Mouse (Mus musculus) midbrain, embryonic 10.5 days (tissue): ENCODE results near the gene Meis1. TPM values are rescaled to one million over a fixed set of nuclear protein-coding genes. Genes with fewer than 3 reads are reported as not detected.

ENCODE experiments used
- DNase-seq: peaks from one replicate; pipeline ENCODE4 v3.0.0-alpha.2; 2017; ENCODE audit warnings: low spot score
- H3K27ac ChIP-seq: fragments of 300-500 bp; sonication (generic); replicated peaks from 2 replicates; pipeline ENCODE4 v1.5.1; 2016; ENCODE audit warnings: mild to moderate bottlenecking
- H3K27me3 ChIP-seq: fragments of 300-500 bp; sonication (generic); 2 replicates; pipeline ENCODE4 v1.6.1; 2016; ENCODE audit warnings: low read depth, mild to moderate bottlenecking; ENCODE audit not compliant: poor library complexity, severe bottlenecking
- H3K36me3 ChIP-seq: fragments of 300-500 bp; sonication (generic); 2 replicates; pipeline ENCODE4 v1.6.1; 2016; ENCODE audit warnings: mild to moderate bottlenecking, moderate library complexity
- H3K4me1 ChIP-seq: fragments of 300-500 bp; sonication (generic); 2 replicates; pipeline ENCODE4 v1.6.1; 2016
- H3K4me3 ChIP-seq: fragments of 300-500 bp; sonication (generic); 2 replicates; pipeline ENCODE4 v1.5.1; 2016; ENCODE audit warnings: mild to moderate bottlenecking, moderate library complexity
- H3K9me3 ChIP-seq: fragments of 300-500 bp; sonication (generic); replicated peaks from 2 replicates; pipeline ENCODE4 v1.6.1; 2016; ENCODE audit warnings: mild to moderate bottlenecking
- WGBS: fragments of 180-500 bp; shearing (Covaris S2); methylation state at CpG from one replicate; pipeline ENCODE4 v1.1.7; 2016; 5-methylcytosine and 5-hydroxymethylcytosine counted together
- polyA plus RNA-seq: library from polyadenylated mRNA; unstranded; fragments of >200 nt; fragmentation: Nextera tagmentation; extraction: Ambion mirVana; gene quantifications from 2 replicates; pipeline ENCODE4 v1.2.1, GENCODE M21; 2016

Meis1 gene
- polyA plus RNA-seq, 1 experiment from 2014 or later, result 48.0 TPM

DNA sequence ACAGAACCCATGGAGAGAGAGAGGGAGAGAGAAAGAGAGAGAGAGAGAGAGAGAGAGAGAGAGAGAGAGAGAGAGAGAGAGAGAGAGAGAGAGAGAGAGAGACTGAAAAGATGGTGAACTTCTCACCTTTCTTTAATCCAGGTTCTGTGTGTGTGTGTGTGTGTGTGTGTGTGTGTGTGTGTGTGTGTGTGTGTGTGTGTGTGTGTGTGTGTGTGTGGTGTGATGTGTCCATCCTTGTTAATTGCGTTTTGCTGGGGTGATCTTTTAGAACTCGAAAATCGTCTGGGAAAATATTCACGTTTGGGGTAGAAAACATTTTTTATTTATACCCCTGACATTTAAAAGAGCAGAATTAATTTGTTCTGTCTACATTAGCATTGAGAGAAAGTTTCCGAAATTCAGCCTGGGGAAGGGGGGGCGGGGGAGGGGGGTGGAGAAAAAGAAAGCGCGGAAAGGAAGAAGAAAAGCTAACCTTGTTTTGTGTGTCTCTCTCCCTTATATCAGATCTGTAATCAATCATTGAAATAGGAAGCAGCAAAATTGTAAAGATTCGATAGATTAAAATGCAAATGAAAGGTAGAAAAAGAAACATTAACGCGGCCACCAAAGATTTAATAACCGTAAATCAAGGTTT, 146.6 kb downstream of the Meis1 start:
- no peak for DNase-seq
- no peak overlapping the region for H3K27ac ChIP-seq
- no peaks in the 10 kb centered on the region for H3K36me3 ChIP-seq
- no peaks in the 10 kb centered on the region for H3K9me3 ChIP-seq
- peaks cover 56% of the 10 kb centered on the region for H3K4me1 ChIP-seq
- H3K27me3 ChIP-seq, result peaks cover 98% of the 10 kb centered on the region
- 3% methylated on average over 12 of the region's 12 CpGs for WGBS
- H3K4me3 ChIP-seq, result peak overlapping the region; percentile 54

GRCm38 (mm10) chr11:18871170-18872081, 147.4 kb downstream of the Meis1 start:
- peak overlapping the region; percentile 54 for H3K4me3 ChIP-seq
- H3K27ac ChIP-seq, result peak overlapping the region; percentile 55; the same call in 1 of the 2 replicates
- under 1% methylated on average over 58 of the region's 58 CpGs for WGBS
- H3K36me3 ChIP-seq, result no peaks in the 10 kb centered on the region
- H3K9me3 ChIP-seq, result no peaks in the 10 kb centered on the region
- peaks cover 99% of the 10 kb centered on the region for H3K27me3 ChIP-seq
- DNase-seq, result peak; percentile 71
- H3K4me1 ChIP-seq, result peaks cover 48% of the 10 kb centered on the region

DNA sequence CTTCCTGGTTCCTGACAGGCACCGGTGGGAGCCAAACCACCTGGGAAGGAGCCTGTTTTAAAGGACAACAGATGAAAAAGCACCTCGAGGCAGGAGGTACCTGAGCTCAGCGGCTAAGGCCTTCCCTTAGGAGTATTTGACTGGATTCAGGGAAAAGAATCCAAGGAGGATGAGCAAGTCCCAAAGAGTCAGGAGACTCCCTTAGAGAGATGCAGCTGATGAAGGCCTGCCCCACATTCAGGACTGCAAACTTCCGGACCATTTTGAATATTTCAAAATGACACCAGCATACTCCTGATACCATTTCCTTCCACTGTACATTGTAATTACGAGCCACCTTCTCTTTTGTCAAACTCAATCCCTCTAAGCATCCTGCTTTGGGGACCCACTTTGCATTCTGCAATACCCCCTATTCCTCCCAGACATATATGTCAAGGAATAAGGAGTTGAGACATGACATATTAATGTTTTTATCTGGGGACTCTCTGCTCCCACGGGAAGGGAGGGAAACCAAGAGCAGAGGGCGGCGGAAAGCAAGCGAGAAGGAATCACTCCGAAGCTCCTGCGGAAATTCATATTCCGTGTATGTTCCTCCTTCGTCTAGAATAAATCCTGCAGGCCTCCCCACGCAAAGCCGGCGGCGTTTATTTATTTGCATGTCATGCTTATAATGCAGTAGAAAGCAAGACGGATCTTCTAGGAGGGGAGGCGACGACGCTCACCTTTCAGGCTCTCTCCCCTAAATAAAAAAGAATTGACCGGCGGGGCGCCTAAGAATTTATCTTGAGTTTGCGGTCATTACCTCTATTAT, 148.5 kb downstream of the Meis1 start:
- DNase-seq, result peak; percentile 30
- no peak overlapping the region for H3K27ac ChIP-seq
- WGBS, result 1% methylated on average over 25 of the region's 25 CpGs
- H3K9me3 ChIP-seq, result no peaks in the 10 kb centered on the region
- H3K4me1 ChIP-seq, result peaks cover 37% of the 10 kb centered on the region
- H3K27me3 ChIP-seq, result peaks cover 93% of the 10 kb centered on the region
- H3K4me3 ChIP-seq, result peak overlapping the region; percentile 26
- no peaks in the 10 kb centered on the region for H3K36me3 ChIP-seq

- Histone ChIP-seq H3K4me1 (peaks cover 29% of the 10 kb centered on the region), H3K36me3 (no peaks in the 10 kb centered on the region), H3K27ac (no peak overlapping the region), H3K9me3 (no peaks in the 10 kb centered on the region), H3K27me3 (peaks cover 85% of the 10 kb centered on the region), H3K4me3 (no peak overlapping the region)
- WGBS, result 17% methylated on average over 6 of the region's 6 CpGs
- DNase-seq, result no peak
Measured at GRCm38 (mm10) chr11:18869429-18869969, 149.3 kb downstream of the Meis1 start.

GRCm38 (mm10) chr11:18867665-18868064, 151.1 kb downstream of the Meis1 start:
- no peak for DNase-seq
- Histone ChIP-seq H3K27me3 (peaks cover 67% of the 10 kb centered on the region), H3K27ac (no peak overlapping the region), H3K4me1 (peaks cover 21% of the 10 kb centered on the region), H3K36me3 (no peaks in the 10 kb centered on the region), H3K4me3 (no peak overlapping the region), H3K9me3 (no peaks in the 10 kb centered on the region; the same call in 1 of the 2 replicates)
- 82% methylated on average over 2 of the region's 2 CpGs for WGBS

GRCm38 (mm10) chr11:18866198-18866836, 152.5 kb downstream of the Meis1 start:
- H3K27me3 ChIP-seq, result peaks cover 53% of the 10 kb centered on the region
- H3K27ac ChIP-seq, result no peak overlapping the region
- H3K9me3 ChIP-seq, result no peaks in the 10 kb centered on the region; the same call in 1 of the 2 replicates
- H3K4me3 ChIP-seq, result no peak overlapping the region
- H3K36me3 ChIP-seq, result no peaks in the 10 kb centered on the region
- peaks cover 13% of the 10 kb centered on the region for H3K4me1 ChIP-seq
- no peak for DNase-seq
- 68% methylated on average over 6 of the region's 6 CpGs for WGBS

GRCm38 (mm10) chr11:18850772-18851171, 168.0 kb downstream of the Meis1 start:
- Histone ChIP-seq H3K36me3 (no peaks in the 10 kb centered on the region), H3K27ac (no peak overlapping the region), H3K27me3 (no peaks in the 10 kb centered on the region), H3K9me3 (no peaks in the 10 kb centered on the region), H3K4me1 (no peaks in the 10 kb centered on the region), H3K4me3 (no peak overlapping the region)
- 88% methylated on average over 4 of the region's 4 CpGs for WGBS
- DNase-seq, result no peak

- Histone ChIP-seq H3K4me1 (no peaks in the 10 kb centered on the region), H3K27ac (no peak overlapping the region), H3K9me3 (no peaks in the 10 kb centered on the region), H3K4me3 (no peak overlapping the region), H3K27me3 (no peaks in the 10 kb centered on the region), H3K36me3 (no peaks in the 10 kb centered on the region)
- WGBS, result 88% methylated on average over 3 of the region's 3 CpGs
- no peak for DNase-seq
Measured at GRCm38 (mm10) chr11:18847650-18848049, 171.1 kb downstream of the Meis1 start.

DNA sequence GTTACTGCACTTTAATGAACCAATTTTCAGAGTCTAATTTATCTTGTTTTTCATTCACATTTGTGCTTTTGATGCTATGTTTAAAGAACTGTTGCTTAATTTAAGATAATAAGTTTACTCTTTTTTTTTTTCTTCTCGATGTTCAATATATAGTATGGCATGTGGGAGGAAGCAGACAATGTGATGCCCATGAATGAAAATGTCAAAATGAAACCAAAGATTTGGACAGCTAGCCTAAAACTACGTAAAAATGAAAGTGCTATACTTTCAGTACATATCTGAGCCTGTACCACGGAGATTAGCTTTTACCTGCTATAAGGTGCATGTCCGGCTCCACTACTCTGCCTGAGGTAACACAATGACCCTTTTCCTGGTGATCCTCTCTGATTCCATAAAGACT, 172.3 kb downstream of the Meis1 start:
- H3K9me3 ChIP-seq, result no peaks in the 10 kb centered on the region
- no peak overlapping the region for H3K4me3 ChIP-seq
- no peaks in the 10 kb centered on the region for H3K4me1 ChIP-seq
- H3K27ac ChIP-seq, result no peak overlapping the region
- H3K36me3 ChIP-seq, result no peaks in the 10 kb centered on the region
- WGBS, result 92% methylated on average over 4 of the region's 4 CpGs
- no peaks in the 10 kb centered on the region for H3K27me3 ChIP-seq
- DNase-seq, result no peak

GRCm38 (mm10) chr11:18845900-18846299, 172.9 kb downstream of the Meis1 start:
- DNase-seq, result no peak
- Histone ChIP-seq H3K9me3 (no peaks in the 10 kb centered on the region), H3K27me3 (no peaks in the 10 kb centered on the region), H3K4me3 (no peak overlapping the region), H3K4me1 (no peaks in the 10 kb centered on the region), H3K36me3 (no peaks in the 10 kb centered on the region), H3K27ac (no peak overlapping the region)
- WGBS, result 93% methylated on average over 3 of the region's 3 CpGs

GRCm38 (mm10) chr11:18845466-18845865, 173.3 kb downstream of the Meis1 start:
- no peak for DNase-seq
- WGBS, result 90% methylated on average over 6 of the region's 6 CpGs
- H3K9me3 ChIP-seq, result no peaks in the 10 kb centered on the region
- H3K4me3 ChIP-seq, result no peak overlapping the region
- no peak overlapping the region for H3K27ac ChIP-seq
- no peaks in the 10 kb centered on the region for H3K27me3 ChIP-seq
- no peaks in the 10 kb centered on the region for H3K36me3 ChIP-seq
- no peaks in the 10 kb centered on the region for H3K4me1 ChIP-seq

GRCm38 (mm10) chr11:18830087-18830486, 188.7 kb downstream of the Meis1 start:
- Histone ChIP-seq H3K4me3 (no peak overlapping the region), H3K4me1 (no peaks in the 10 kb centered on the region), H3K27ac (no peak overlapping the region), H3K9me3 (no peaks in the 10 kb centered on the region), H3K36me3 (no peaks in the 10 kb centered on the region), H3K27me3 (no peaks in the 10 kb centered on the region)
- no peak for DNase-seq
